Mouse (Mus musculus) spleen, adult 2 months (tissue): ENCODE measurements around the gene Srrm1.

Experiments used
- CTCF ChIP-seq: fragments of 200-500 bp; IDR thresholded peaks from 2 replicates; pipeline ENCODE4 v1.5.1; 2011; ENCODE audit warnings: mild to moderate bottlenecking, inconsistent platforms; ENCODE audit not compliant: insufficient read depth, insufficient read length, insufficient replicate concordance; ENCODE audit errors: extremely low read depth
- POLR2A ChIP-seq: fragments of 200-500 bp; IDR thresholded peaks from 2 replicates; pipeline ENCODE4 v1.6.1; 2011; ENCODE audit warnings: low read depth, low read length, inconsistent platforms

- TF ChIP-seq CTCF, result no peak
- no peak for TF ChIP-seq POLR2A
Measured at GRCm38 (mm10) chr4:135326469-135326868, 26.7 kb downstream of the Srrm1 start.
